Mouse (Mus musculus) hindbrain, embryonic 15.5 days (tissue): ENCODE results near the gene Ptgdr. TPM values are rescaled to one million over a fixed set of nuclear protein-coding genes. Genes with fewer than 3 reads are reported as not detected.
"Not testable (repeated sequence)": the region's sequence is repeated elsewhere in the genome, so short reads cannot be mapped to it uniquely, and the experiment has no call there.

Experiments
- ATAC-seq: fragments of 200-750 bp; cut with Nextera tagmentation; 2 replicates; pipeline ENCODE4 v1.8.0; 2017; ENCODE audit warnings: low read depth, moderate number of reproducible peaks, moderate TSS enrichment; ENCODE audit not compliant: low FRiP score
- H3K27ac ChIP-seq: fragments of 300-500 bp; sonication (generic); replicated peaks from 2 replicates; pipeline ENCODE4 v1.5.1; 2015; ENCODE audit warnings: mild to moderate bottlenecking, inconsistent platforms
- H3K27me3 ChIP-seq: fragments of 300-500 bp; sonication (generic); 2 replicates; pipeline ENCODE4 v1.6.1; 2015; ENCODE audit warnings: control low read depth, inconsistent platforms
- H3K36me3 ChIP-seq: fragments of 300-500 bp; sonication (generic); 2 replicates; pipeline ENCODE4 v1.6.1; 2015; ENCODE audit warnings: control low read depth, inconsistent platforms
- H3K4me1 ChIP-seq: fragments of 300-500 bp; sonication (generic); replicated peaks from 2 replicates; pipeline ENCODE4 v1.6.1; 2015; ENCODE audit warnings: control low read depth, inconsistent platforms
- H3K4me2 ChIP-seq: fragments of 300-500 bp; sonication (generic); 2 replicates; pipeline ENCODE4 v1.6.1; 2015; ENCODE audit warnings: moderate library complexity, mild to moderate bottlenecking, inconsistent platforms
- H3K4me3 ChIP-seq: fragments of 300-500 bp; sonication (generic); 2 replicates; pipeline ENCODE4 v1.5.1; 2015; ENCODE audit warnings: mild to moderate bottlenecking, inconsistent platforms
- H3K9ac ChIP-seq: fragments of 300-500 bp; sonication (generic); 2 replicates; pipeline ENCODE4 v1.6.1; 2015; ENCODE audit warnings: inconsistent platforms
- H3K9me3 ChIP-seq: fragments of 300-500 bp; sonication (generic); 2 replicates; pipeline ENCODE4 v1.6.1; 2016; ENCODE audit warnings: control low read depth, inconsistent platforms
- WGBS: fragments of 180-500 bp; shearing (Covaris S2); methylation state at CpG from one replicate; pipeline ENCODE4 v1.1.7; 2015; 5-methylcytosine and 5-hydroxymethylcytosine counted together
- polyA plus RNA-seq: library from polyadenylated mRNA; unstranded; fragments of >200 nt; fragmentation: Nextera tagmentation; extraction: Ambion mirVana; gene quantifications from 2 replicates; pipeline ENCODE4 v1.2.1, GENCODE M21; 2015

Gene Ptgdr
- polyA plus RNA-seq, 1 experiment from 2014 or later = 0.41 TPM

- H3K4me3 ChIP-seq = no peak overlapping the region
- ATAC-seq = no peak
- no peaks in the 10 kb centered on the region for H3K27me3 ChIP-seq
- no peak overlapping the region for H3K4me2 ChIP-seq
- H3K27ac ChIP-seq = no peak overlapping the region
- 73% methylated on average over 6 of the region's 6 CpGs for WGBS
- 0 out of 2 replicates have a peak, but pooled peaks cover 3% of the 10 kb centered on the region for H3K4me1 ChIP-seq
- no peak overlapping the region for H3K9ac ChIP-seq
- H3K36me3 ChIP-seq = no peaks in the 10 kb centered on the region
- no peaks in the 10 kb centered on the region for H3K9me3 ChIP-seq
Observed at GRCm38 (mm10) chr14:44846558-44847263, 12.5 kb downstream of the Ptgdr start.

- H3K4me1 ChIP-seq = 0 out of 2 replicates have a peak, but pooled peaks cover 3% of the 10 kb centered on the region
Observed at GRCm38 (mm10) chr14:44843768-44844755, 15.1 kb downstream of the Ptgdr start.

GRCm38 (mm10) chr14:44838685-44839084, 20.5 kb downstream of the Ptgdr start:
- Histone ChIP-seq H3K27ac (no peak overlapping the region), H3K4me2 (no peak overlapping the region), H3K4me3 (no peak overlapping the region), H3K9ac (no peak overlapping the region), H3K4me1 (no peaks in the 10 kb centered on the region), H3K9me3 (no peaks in the 10 kb centered on the region), H3K36me3 (no peaks in the 10 kb centered on the region), H3K27me3 (no peaks in the 10 kb centered on the region)
- WGBS = 46% methylated on average over 1 of the region's 1 CpGs
- ATAC-seq = no peak

More at GRCm38 (mm10) chr14:44843768-44844755, 15.1 kb downstream of the Ptgdr start:
- H3K9me3 ChIP-seq = no peaks in the 10 kb centered on the region
- H3K27ac ChIP-seq = no peak overlapping the region
- no peaks in the 10 kb centered on the region for H3K36me3 ChIP-seq
- ATAC-seq = peak; percentile 62
- H3K4me2 ChIP-seq = peak overlapping the region; percentile 37
- 46% methylated on average over 15 of the region's 15 CpGs for WGBS
- 0 out of 2 replicates have a peak overlapping the region, but pooled peaks have one; percentile 15 for H3K4me3 ChIP-seq
- H3K9ac ChIP-seq = no peak overlapping the region
- no peaks in the 10 kb centered on the region for H3K27me3 ChIP-seq

GRCm38 (mm10) chr14:44835132-44835531, 24.0 kb downstream of the Ptgdr start:
- Histone ChIP-seq H3K9ac (no peak overlapping the region), H3K4me2 (no peak overlapping the region), H3K27ac (no peak overlapping the region), H3K36me3 (no peaks in the 10 kb centered on the region), H3K4me1 (no peaks in the 10 kb centered on the region), H3K27me3 (no peaks in the 10 kb centered on the region), H3K4me3 (no peak overlapping the region), H3K9me3 (no peaks in the 10 kb centered on the region)
- WGBS = 81% methylated on average over 2 of the region's 2 CpGs
- no peak for ATAC-seq

GRCm38 (mm10) chr14:44834134-44834533, 25.0 kb downstream of the Ptgdr start:
- H3K36me3 ChIP-seq, H3K27me3 ChIP-seq, H3K4me3 ChIP-seq, H3K27ac ChIP-seq, H3K4me1 ChIP-seq, H3K9me3 ChIP-seq, H3K4me2 ChIP-seq, H3K9ac ChIP-seq: not testable (repeated sequence)
- peak; percentile 56; the same call in 1 of the 2 replicates for ATAC-seq
- 18% methylated on average over 3 of the region's 3 CpGs for WGBS

- not testable (repeated sequence) for H3K4me1 ChIP-seq, H3K36me3 ChIP-seq, H3K27me3 ChIP-seq, H3K9ac ChIP-seq, H3K9me3 ChIP-seq, H3K4me3 ChIP-seq, H3K27ac ChIP-seq, ATAC-seq, H3K4me2 ChIP-seq
- 95% methylated on average over 4 of the region's 4 CpGs for WGBS
Observed at GRCm38 (mm10) chr14:44833096-44833495, 26.1 kb downstream of the Ptgdr start.

GRCm38 (mm10) chr14:44827736-44828135, 31.4 kb downstream of the Ptgdr start:
- Histone ChIP-seq H3K9me3 (no peaks in the 10 kb centered on the region), H3K9ac (no peak overlapping the region), H3K4me2 (no peak overlapping the region), H3K27ac (no peak overlapping the region), H3K36me3 (no peaks in the 10 kb centered on the region), H3K27me3 (no peaks in the 10 kb centered on the region), H3K4me1 (no peaks in the 10 kb centered on the region), H3K4me3 (no peak overlapping the region)
- 82% methylated on average over 4 of the region's 4 CpGs for WGBS
- no peak for ATAC-seq

GRCm38 (mm10) chr14:44821177-44822057, 37.8 kb downstream of the Ptgdr start:
- Histone ChIP-seq H3K27me3 (no peaks in the 10 kb centered on the region), H3K27ac (no peak overlapping the region), H3K9ac (no peak overlapping the region), H3K4me1 (no peaks in the 10 kb centered on the region), H3K4me2 (no peak overlapping the region), H3K4me3 (no peak overlapping the region), H3K36me3 (no peaks in the 10 kb centered on the region), H3K9me3 (no peaks in the 10 kb centered on the region)
- no peak for ATAC-seq
- 69% methylated on average over 7 of the region's 7 CpGs for WGBS

GRCm38 (mm10) chr14:44813152-44813551, 46.0 kb downstream of the Ptgdr start:
- not testable (repeated sequence) for H3K27ac ChIP-seq, H3K9ac ChIP-seq, H3K4me1 ChIP-seq, H3K9me3 ChIP-seq, H3K4me2 ChIP-seq, H3K4me3 ChIP-seq, H3K36me3 ChIP-seq, ATAC-seq, H3K27me3 ChIP-seq
